Mouse (Mus musculus): ENCODE measurements around the gene Srsf9. TPM values are rescaled to one million over a fixed set of nuclear protein-coding genes. Genes with fewer than 3 reads are reported as not detected.

The Srsf9 gene
- total RNA-seq, 1 experiment from 2014 or later = 51.2 TPM

DNA sequence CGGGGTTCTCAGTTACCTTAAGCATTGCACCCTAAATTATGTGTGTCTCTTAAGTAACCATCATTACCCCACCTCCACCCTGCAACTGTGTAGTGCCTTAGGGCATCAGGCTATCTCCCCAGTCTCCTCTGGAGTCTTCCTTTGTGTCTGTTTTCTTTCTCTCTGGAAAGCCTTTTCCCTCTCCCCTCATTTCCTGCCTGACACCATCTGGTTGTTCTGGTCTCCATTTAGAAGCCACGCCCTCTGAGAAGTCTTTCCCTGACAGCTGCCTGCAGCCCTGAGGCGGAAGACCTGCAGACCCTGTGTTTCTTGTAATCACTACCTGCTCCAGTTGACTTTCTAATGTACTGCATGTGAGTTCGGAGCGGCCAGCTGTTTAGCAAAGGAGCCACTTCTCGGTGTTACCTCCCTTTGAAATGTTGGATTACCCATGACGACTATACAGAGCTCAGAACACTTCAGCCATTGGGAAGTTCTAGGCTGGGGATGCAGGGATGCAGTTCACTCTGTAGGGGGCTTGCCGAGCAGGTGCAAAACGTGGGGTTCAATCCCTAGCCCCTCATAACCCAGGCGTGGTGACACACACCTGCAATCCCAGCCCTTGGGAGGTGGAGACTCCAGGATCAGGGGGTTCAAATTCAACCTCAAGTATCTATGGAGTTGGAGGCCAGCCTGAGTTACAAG lies 9.2 kb upstream of the Srsf9 start:
- ATAC-seq (ENCODE audit: extremely low read depth, insufficient number of reproducible peaks, low FRiP score, poor library complexity, severe bottlenecking) = no peak

DNA sequence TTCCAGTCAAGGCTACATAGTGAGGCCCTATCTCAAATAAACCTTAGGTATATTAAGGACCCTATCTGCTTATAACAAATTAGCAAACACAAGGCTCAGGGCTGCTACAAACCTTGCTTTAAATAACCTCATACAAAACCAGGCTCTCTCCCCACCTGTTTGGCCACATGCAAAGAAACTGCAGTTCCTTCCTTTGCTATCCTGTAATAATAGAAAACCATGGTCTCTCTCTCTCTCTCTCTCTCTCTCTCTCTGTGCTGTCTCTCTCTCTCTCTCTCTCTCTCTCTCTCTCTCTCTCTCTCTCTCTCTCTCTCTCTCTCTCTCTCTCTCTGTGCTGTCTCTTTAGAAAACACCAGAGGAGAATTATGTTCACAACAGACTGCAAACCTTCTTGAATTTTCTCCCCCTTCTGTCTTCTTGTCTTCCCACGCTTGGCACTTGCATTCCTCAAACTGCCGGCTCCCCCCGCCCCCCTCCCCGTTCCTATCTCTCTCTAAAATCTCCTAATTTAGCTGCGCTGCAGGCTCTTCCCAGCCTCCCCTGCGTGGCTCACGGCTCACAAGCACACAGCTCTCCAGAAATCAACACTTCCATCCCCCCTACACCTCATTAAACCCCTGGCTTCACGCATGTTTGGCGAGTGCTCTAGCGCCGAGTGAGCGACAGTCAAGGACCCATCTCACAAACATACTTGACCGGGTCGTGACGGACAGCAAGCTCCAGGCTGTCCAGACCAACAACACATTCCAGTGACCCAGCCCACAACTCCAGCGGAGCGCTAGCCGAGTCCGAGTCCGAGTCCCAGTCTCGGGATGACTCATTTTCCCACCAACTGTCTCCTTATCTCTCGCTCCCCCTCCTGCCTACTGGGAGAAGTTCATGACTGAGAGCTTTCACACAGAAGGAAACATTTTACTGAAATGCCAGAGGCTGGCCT lies 7.7 kb upstream of the Srsf9 start:
- peak; percentile 39 for ATAC-seq (ENCODE audit: extremely low read depth, insufficient number of reproducible peaks, low FRiP score, poor library complexity, severe bottlenecking)

GRCm38 (mm10) chr5:115326256-115326831 lies 633 bp upstream of the Srsf9 start:
- ATAC-seq (ENCODE audit: extremely low read depth, insufficient number of reproducible peaks, low FRiP score, poor library complexity, severe bottlenecking) = peak; percentile 16; the same call in 1 of the 2 replicates

DNA sequence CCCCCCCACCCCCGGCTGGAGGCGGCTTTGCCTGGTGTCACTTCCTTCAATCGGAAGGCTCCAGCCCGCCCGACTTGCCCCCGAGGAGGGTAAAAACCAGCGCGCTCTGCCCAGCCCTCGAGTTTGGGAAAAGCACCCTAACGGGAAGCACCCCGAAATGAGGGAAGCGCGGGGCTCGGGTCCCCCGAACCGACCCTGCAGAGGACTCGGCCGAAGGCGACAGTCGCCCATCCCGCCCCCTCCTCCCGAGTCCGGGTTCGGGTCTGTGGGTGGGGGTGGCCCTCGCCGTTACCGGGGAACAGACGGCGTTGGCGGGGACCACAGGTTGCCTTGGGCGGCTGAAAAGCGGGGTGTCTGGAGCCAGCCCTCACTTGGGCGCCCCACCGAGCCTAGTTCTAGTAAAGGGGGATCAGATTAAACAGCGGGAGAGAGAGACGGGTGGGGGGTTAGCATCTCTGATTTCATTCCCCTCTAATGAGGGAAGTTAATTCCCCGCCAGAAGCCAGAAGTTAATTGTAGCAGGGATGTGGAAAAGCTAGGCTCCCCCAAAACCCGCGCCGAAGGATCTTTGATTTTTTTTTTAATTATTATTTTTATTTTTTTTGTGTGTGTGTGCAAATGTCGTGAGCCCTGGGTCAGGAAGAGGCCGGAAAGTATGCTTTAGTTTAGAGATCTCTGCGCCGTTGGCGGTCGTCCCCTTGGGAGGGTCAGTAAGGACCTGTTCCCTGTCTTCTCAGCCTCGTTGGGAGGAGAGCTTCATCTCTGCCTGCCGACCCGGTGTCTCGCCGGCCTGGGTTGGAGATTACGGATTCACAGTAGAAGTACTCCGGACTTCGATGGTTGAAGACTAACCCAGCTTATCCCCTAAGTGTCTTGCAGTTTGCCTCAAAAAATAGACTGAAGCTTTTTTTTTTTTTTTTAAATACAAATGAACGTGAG lies 902 bp downstream of the Srsf9 start:
- ATAC-seq (ENCODE audit: extremely low read depth, insufficient number of reproducible peaks, low FRiP score, poor library complexity, severe bottlenecking) = no peak

- no peak for ATAC-seq (ENCODE audit: extremely low read depth, insufficient number of reproducible peaks, low FRiP score, poor library complexity, severe bottlenecking)
These were observed 4.0 kb downstream of the Srsf9 start for GRCm38 (mm10) chr5:115330955-115331354.

- 0 out of 2 replicates have a peak, but pooled peaks have one; percentile 9 for ATAC-seq (ENCODE audit: extremely low read depth, insufficient number of reproducible peaks, low FRiP score, poor library complexity, severe bottlenecking)
These were observed 6.6 kb downstream of the Srsf9 start for GRCm38 (mm10) chr5:115333626-115334025.

DNA sequence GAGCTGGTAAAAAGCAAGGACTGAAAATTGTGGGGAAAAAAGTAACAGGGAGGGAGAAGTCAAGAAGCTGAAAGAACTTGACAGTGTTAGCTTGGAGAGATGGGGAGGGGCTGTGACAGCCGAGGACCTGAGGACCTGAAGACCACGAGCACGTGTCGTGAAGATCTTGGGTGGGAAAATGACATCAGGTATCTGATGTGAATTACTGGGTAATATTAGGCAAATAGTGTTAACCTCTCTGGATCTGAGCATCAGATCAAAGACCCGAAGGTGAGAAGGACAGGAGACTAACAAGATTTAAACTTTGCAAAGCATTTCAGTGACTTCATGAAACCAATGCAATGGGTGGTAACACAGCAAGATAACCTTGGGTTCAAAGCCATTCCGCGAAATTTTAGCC lies 13.0 kb downstream of the Srsf9 start:
- ATAC-seq (ENCODE audit: extremely low read depth, insufficient number of reproducible peaks, low FRiP score, poor library complexity, severe bottlenecking) = no peak

GRCm38 (mm10) chr5:115340577-115341313 lies 13.8 kb downstream of the Srsf9 start, which contains the start of the genes Gatc and Triap1:
Gene Gatc (minus strand): TSS chr5:115341178.
Gene Triap1 (plus strand): TSS chr5:115341225.
- ATAC-seq (ENCODE audit: extremely low read depth, insufficient number of reproducible peaks, low FRiP score, poor library complexity, severe bottlenecking) = peak; percentile 91

DNA sequence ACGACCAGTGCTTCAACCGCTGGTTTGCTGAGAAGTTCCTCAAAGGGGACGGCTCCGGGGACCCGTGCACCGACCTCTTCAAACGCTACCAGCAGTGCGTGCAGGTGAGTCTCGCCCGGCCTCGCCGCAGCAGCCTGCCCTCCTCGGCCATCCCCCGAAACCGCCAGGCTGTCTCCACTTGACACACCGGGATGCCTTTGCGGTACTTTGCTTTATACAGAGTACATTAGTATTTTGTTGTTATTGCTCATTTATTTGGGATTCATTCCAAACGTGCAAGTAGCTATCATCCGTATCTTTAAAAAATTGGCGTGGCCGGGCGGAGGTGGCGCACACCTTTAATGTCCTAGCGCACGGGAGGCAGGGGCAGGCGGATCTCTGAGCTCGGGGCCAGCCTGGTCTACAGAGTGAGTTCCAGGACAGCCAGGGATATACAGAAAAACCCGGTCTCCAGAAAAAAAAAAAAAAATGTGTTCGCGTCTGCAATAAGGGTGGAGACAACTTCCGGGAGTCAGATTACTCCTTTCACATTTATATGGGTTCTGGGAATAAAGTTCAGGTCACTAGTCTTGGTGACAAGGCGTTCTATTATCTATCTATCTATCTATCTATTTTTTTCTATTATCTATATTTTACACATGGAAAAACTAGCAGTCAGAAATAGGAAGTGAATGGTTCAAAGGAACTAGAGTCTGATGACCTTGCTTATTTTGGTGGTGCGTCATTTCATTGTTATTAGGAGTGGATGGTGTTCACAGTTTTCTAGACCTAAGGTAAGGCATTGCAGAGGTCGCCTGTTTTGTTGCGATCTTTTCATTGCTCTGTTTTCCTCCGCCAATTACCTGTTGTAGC lies 14.6 kb downstream of the Srsf9 start:
- ATAC-seq (ENCODE audit: extremely low read depth, insufficient number of reproducible peaks, low FRiP score, poor library complexity, severe bottlenecking) = no peak

DNA sequence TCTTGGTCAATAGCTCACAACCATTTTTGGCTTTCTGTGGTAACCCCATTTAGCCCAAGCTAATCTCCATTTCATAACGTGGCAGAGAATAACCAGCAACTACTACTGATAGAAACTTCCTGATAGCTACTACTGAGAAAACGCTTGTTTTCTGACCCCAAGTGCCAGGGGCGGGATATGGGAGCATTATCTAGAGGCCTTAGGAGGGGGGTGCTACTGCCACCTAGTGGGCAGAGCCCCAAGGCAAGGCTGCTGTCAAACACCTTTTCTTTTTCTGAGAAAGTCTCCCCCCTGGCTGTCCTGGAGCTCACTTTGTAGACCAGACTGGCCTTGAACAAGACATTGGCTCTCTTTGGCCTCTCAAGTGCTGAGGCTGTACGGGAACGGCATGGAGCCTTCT lies 20.6 kb downstream of the Srsf9 start:
- peak; percentile 79 for ATAC-seq (ENCODE audit: extremely low read depth, insufficient number of reproducible peaks, low FRiP score, poor library complexity, severe bottlenecking)

- peak; percentile 89 for ATAC-seq (ENCODE audit: extremely low read depth, insufficient number of reproducible peaks, low FRiP score, poor library complexity, severe bottlenecking)
These were observed 21.7 kb downstream of the Srsf9 start, which contains the start of gene Cox6a1 for GRCm38 (mm10) chr5:115348546-115349224. Gene Cox6a1 (minus strand): TSS chr5:115348981.

- ATAC-seq (ENCODE audit: extremely low read depth, insufficient number of reproducible peaks, low FRiP score, poor library complexity, severe bottlenecking) = no peak
These were observed 22.2 kb downstream of the Srsf9 start for GRCm38 (mm10) chr5:115349225-115349555.

DNA sequence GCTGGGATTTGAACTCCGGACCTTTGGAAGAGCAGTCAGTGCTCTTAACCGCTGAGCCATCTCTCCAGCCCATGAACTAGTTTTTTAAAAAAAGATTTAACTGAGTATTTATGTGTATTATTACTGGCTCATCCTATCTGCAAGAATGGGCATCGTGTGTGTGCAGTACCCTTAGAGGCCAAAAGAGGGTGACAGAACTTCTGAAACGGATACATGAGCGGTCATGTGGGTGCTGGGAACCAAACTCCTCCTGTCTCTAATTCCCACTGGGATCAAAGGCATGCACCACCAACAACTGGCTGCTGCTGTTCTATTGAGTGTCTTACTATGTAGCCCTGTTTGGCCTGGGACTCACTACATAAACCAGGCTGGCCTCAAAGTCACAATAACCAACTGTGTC lies 24.4 kb downstream of the Srsf9 start:
- no peak for ATAC-seq (ENCODE audit: extremely low read depth, insufficient number of reproducible peaks, low FRiP score, poor library complexity, severe bottlenecking)

GRCm38 (mm10) chr5:115355070-115355469 lies 28.1 kb downstream of the Srsf9 start:
- no peak for ATAC-seq (ENCODE audit: extremely low read depth, insufficient number of reproducible peaks, low FRiP score, poor library complexity, severe bottlenecking)

DNA sequence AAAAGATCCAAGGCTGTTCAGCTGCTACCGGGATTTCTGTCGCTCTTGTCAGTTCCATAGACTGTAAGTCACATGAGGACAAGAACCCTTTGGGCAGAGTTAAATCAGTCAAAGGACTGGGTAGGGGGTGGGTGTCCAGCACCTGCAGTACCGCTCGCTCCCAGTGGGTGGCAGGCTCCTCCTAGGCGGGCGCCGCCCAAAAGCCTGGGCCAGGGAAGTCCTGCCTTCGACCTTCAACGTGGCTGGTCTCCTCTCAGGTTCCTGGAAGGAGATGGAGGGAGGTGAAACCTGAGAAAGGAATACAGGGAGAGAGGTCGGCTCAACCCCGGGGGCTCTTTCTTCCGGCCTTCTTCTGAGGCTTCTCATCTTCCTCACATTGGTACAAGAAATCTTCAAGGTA lies 31.9 kb downstream of the Srsf9 start:
- ATAC-seq (ENCODE audit: extremely low read depth, insufficient number of reproducible peaks, low FRiP score, poor library complexity, severe bottlenecking) = peak; percentile 85

GRCm38 (mm10) chr5:115359438-115359837 lies 32.5 kb downstream of the Srsf9 start:
- no peak for ATAC-seq (ENCODE audit: extremely low read depth, insufficient number of reproducible peaks, low FRiP score, poor library complexity, severe bottlenecking)
